Mouse (Mus musculus) midbrain, embryonic 14.5 days (tissue): ENCODE measurements around the gene Wwp2. TPM values are rescaled to one million over a fixed set of nuclear protein-coding genes. Genes with fewer than 3 reads are reported as not detected.

Experiments used
- ATAC-seq: fragments of 200-750 bp; cut with Nextera tagmentation; 2 replicates; pipeline ENCODE4 v1.8.0; 2017; ENCODE audit warnings: moderate number of reproducible peaks, moderate library complexity; ENCODE audit not compliant: low FRiP score, low TSS enrichment
- DNase-seq: peaks from one replicate; pipeline ENCODE4 v3.0.0-alpha.2; 2015
- H3K27ac ChIP-seq: fragments of 300-500 bp; sonication (generic); replicated peaks from 2 replicates; pipeline ENCODE4 v1.5.1; 2014; ENCODE audit warnings: mild to moderate bottlenecking, low read depth, low read length, moderate library complexity
- H3K27me3 ChIP-seq: fragments of 300-500 bp; sonication (generic); 2 replicates; pipeline ENCODE4 v1.6.1; 2014; ENCODE audit warnings: low read length, control low read depth, mixed read lengths; ENCODE audit not compliant: control insufficient read depth, insufficient read depth
- H3K36me3 ChIP-seq: fragments of 300-500 bp; sonication (generic); 2 replicates; pipeline ENCODE4 v1.6.1; 2014; ENCODE audit warnings: low read length, control low read depth; ENCODE audit not compliant: control insufficient read depth, insufficient read depth
- H3K4me1 ChIP-seq: fragments of 300-500 bp; sonication (generic); 2 replicates; pipeline ENCODE4 v1.6.1; 2014; ENCODE audit warnings: mild to moderate bottlenecking, antibody characterized with exemption, low read length, control low read depth; ENCODE audit not compliant: control insufficient read depth, insufficient read depth
- H3K4me2 ChIP-seq: fragments of 300-500 bp; sonication (generic); 2 replicates; pipeline ENCODE4 v1.6.1; 2014; ENCODE audit warnings: mild to moderate bottlenecking, low read length, moderate library complexity
- H3K4me3 ChIP-seq: fragments of 300-500 bp; sonication (generic); replicated peaks from 2 replicates; pipeline ENCODE4 v1.5.1; 2014; ENCODE audit warnings: low read depth, low read length
- H3K9ac ChIP-seq: fragments of 300-500 bp; sonication (generic); replicated peaks from 2 replicates; pipeline ENCODE4 v1.6.1; 2014; ENCODE audit warnings: mild to moderate bottlenecking, low read length, moderate library complexity
- H3K9me3 ChIP-seq: fragments of 300-500 bp; sonication (generic); 2 replicates; pipeline ENCODE4 v1.6.1; 2016; ENCODE audit warnings: low read length, control low read depth, mixed read lengths; ENCODE audit not compliant: control insufficient read depth
- WGBS: fragments of 180-500 bp; shearing (Covaris S2); extraction: QIAGEN DNeasy Blood & Tissue Kit; methylation state at CpG from one replicate; pipeline ENCODE4 v1.1.7; 2014; 5-methylcytosine and 5-hydroxymethylcytosine counted together
- polyA plus RNA-seq: library from polyadenylated mRNA; unstranded; fragments of >200 nt; fragmentation: Nextera tagmentation; extraction: Ambion mirVana; gene quantifications from 2 replicates; pipeline ENCODE4 v1.2.1, GENCODE M21; 2014

The Wwp2 gene
- polyA plus RNA-seq, 1 experiment from 2014 or later = 50.5 TPM

DNA sequence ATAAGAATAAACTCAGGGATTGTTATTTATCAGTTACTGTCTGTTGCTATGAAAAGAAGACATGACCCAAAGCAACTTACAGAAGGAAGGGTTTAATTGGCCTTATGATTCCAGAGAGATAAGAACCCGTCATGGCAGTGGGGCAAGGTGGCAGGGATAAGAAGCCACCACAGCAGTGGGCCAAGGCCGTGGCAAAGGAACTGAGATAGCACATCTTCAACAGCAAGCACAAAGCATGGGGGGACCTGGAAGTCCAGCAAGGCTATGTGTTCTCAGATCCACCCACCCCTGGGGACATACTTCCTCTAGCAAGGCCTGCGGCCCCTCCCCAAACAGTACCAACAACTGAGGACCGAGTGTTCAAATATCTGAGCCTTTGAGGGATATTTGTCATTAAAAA is 141.5 kb downstream of the Wwp2 start:
- H3K9me3 ChIP-seq = no peaks in the 10 kb centered on the region
- H3K27me3 ChIP-seq = no peaks in the 10 kb centered on the region
- DNase-seq (no peak), ATAC-seq (no peak)
- H3K27ac ChIP-seq = peak overlapping the region; percentile 16; the same call in 1 of the 2 replicates
- no peaks in the 10 kb centered on the region for H3K4me1 ChIP-seq
- H3K9ac ChIP-seq = no peak overlapping the region
- H3K4me2 ChIP-seq = no peak overlapping the region
- H3K4me3 ChIP-seq = no peak overlapping the region
- H3K36me3 ChIP-seq = peaks cover 46% of the 10 kb centered on the region
- 88% methylated on average over 4 of the region's 4 CpGs for WGBS

- DNase-seq = no peak
- H3K27me3 ChIP-seq = no peaks in the 10 kb centered on the region
- no peak for ATAC-seq
- no peak overlapping the region for H3K4me2 ChIP-seq
- H3K9me3 ChIP-seq = no peaks in the 10 kb centered on the region
- no peaks in the 10 kb centered on the region for H3K4me1 ChIP-seq
- H3K4me3 ChIP-seq = no peak overlapping the region
- WGBS = 95% methylated on average over 8 of the region's 8 CpGs
- H3K9ac ChIP-seq = no peak overlapping the region
- no peak overlapping the region for H3K27ac ChIP-seq
- H3K36me3 ChIP-seq = peaks cover 51% of the 10 kb centered on the region
Measured at GRCm38 (mm10) chr8:107578132-107578531, 142.0 kb downstream of the Wwp2 start.

DNA sequence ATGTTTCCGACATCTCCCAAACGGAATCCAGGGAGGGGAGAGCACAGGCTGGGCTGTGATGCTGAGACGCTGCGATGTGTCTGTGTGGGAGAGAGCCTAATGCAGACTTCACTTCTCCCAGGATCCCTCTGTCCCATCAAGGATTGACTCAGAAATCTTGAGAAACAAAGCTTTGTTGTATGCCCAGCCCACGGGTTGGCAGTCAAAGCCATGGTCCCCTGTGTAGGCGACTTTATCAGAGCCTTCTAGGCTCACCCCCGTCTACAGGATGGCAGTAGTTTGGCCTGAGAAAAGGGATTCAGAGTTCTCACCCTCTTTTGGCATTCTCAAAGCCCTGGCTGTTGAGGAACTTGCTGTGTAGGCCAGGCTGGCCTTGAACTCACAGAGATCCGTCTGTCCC is 142.4 kb downstream of the Wwp2 start:
- H3K4me3 ChIP-seq = no peak overlapping the region
- no peak overlapping the region for H3K27ac ChIP-seq
- H3K9me3 ChIP-seq = no peaks in the 10 kb centered on the region
- no peaks in the 10 kb centered on the region for H3K27me3 ChIP-seq
- DNase-seq (no peak), ATAC-seq (no peak)
- 85% methylated on average over 8 of the region's 8 CpGs for WGBS
- no peaks in the 10 kb centered on the region for H3K4me1 ChIP-seq
- H3K36me3 ChIP-seq = peaks cover 55% of the 10 kb centered on the region
- H3K9ac ChIP-seq = no peak overlapping the region
- no peak overlapping the region for H3K4me2 ChIP-seq

DNA sequence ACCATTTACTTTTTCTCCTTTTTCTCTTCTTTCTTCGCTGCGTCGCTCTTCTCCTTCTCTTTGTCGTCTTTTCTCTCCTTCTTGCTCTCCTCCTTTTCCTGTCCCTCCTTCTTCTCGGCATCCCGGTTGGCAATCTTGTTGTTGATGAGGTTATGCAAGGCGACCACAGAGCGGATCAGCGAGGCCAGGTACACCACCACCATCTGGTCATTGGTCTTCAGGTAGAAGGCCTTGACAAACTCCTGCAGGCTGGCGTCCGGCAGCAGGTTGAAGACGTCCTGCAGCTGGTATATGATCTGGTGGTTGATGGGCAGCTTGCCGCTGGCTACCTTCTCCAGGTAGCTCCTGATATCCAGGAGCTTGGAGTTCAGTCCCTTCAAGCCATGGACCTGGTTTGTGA is 144.7 kb downstream of the Wwp2 start:
- WGBS = 96% methylated on average over 13 of the region's 13 CpGs
- no peak for ATAC-seq

DNA sequence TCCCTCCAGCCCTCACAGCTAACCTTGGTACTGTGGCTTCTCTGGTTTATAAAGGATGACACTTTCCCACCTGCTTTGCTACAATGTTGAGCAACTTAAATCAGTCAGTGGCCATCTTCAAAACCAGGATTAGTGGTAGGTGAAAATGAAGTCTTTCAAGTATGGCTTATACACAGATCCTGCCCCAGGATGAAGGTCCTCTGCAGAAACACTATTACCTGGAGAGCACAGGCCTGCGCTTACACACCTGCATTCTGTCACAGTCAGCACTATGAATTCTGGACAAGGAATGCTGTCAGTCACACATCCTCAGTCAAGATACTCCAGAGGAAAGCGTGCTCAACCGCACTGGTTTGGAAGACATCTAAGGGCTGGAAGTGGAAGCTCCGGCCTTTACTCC is 145.4 kb downstream of the Wwp2 start:
- WGBS = 97% methylated on average over 4 of the region's 4 CpGs
- Histone ChIP-seq H3K9me3 (no peaks in the 10 kb centered on the region), H3K4me2 (no peak overlapping the region), H3K9ac (no peak overlapping the region), H3K27ac (no peak overlapping the region), H3K36me3 (peaks cover 78% of the 10 kb centered on the region), H3K27me3 (no peaks in the 10 kb centered on the region), H3K4me3 (no peak overlapping the region), H3K4me1 (peaks cover 2% of the 10 kb centered on the region; the same call in 1 of the 2 replicates)
- DNase-seq (no peak), ATAC-seq (no peak)

More for the DNA sequence above, 144.7 kb downstream of the Wwp2 start:
- H3K9ac ChIP-seq = no peak overlapping the region
- no peaks in the 10 kb centered on the region for H3K4me1 ChIP-seq
- no peak overlapping the region for H3K4me2 ChIP-seq
- no peak overlapping the region for H3K4me3 ChIP-seq
- H3K27me3 ChIP-seq = no peaks in the 10 kb centered on the region
- no peak overlapping the region for H3K27ac ChIP-seq
- peaks cover 76% of the 10 kb centered on the region for H3K36me3 ChIP-seq
- DNase-seq = no peak
- no peaks in the 10 kb centered on the region for H3K9me3 ChIP-seq

DNA sequence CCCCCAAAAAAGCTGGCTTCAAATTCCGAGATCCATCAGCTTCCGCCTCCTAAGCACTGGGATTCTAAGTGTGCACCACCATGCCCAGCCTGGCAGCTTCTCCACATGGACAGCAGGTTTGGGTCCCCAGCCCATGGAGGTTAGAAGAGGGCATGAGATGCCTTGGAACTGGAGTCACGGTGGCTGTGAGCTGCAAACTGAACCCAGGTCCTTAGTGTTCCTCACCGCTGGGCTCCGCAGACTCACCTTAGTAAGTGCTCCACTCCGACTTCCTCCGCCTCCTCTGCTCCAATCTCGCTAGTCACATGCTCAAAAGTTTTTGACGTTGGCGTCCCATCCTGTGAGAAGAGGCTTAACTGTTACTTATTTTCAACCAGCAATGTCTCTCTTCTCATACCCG is 146.0 kb downstream of the Wwp2 start:
- ATAC-seq = no peak
- no peak for DNase-seq
- Histone ChIP-seq H3K9me3 (no peaks in the 10 kb centered on the region), H3K27me3 (no peaks in the 10 kb centered on the region), H3K27ac (no peak overlapping the region), H3K4me1 (peaks cover 4% of the 10 kb centered on the region; the same call in 1 of the 2 replicates), H3K36me3 (peaks cover 78% of the 10 kb centered on the region), H3K4me3 (no peak overlapping the region), H3K9ac (no peak overlapping the region), H3K4me2 (no peak overlapping the region)
- 96% methylated on average over 11 of the region's 11 CpGs for WGBS

DNA sequence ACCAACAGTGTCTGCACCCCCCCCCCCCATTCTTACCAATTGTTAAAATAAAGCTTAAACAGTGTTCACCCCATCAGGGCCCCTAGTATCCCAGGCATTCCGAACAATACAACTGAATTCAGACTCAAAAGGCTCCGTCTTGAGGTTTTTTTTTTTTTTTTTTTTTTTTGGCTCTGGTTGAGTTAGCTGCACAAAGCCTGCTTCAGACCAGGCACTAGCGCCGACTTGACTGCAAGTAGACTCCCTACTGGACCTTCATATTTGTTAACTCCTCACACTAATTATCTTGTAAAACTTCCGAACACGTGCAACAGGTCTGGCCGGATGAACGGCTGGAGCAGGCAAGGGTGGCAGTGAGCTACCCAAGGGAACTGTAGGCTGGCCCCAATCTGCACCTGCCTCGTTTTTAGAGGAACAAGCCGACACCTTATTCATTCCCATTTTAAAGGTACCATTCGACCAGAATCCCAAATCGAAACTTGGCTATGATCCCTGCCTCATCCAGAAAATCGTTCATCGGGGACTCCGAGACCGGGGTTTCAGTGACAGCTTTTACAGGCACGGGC is 151.3 kb downstream of the Wwp2 start:
- Histone ChIP-seq H3K4me1 (peaks cover 4% of the 10 kb centered on the region; the same call in 1 of the 2 replicates), H3K27ac (peak overlapping the region; percentile 89), H3K9me3 (no peaks in the 10 kb centered on the region), H3K9ac (peak overlapping the region; percentile 92), H3K4me3 (peak overlapping the region; percentile 93), H3K36me3 (peaks cover 33% of the 10 kb centered on the region), H3K27me3 (no peaks in the 10 kb centered on the region), H3K4me2 (peak overlapping the region; percentile 90)
- ATAC-seq = no peak
- DNase-seq = peak; percentile 21
- 1% methylated on average over 17 of the region's 17 CpGs for WGBS

DNA sequence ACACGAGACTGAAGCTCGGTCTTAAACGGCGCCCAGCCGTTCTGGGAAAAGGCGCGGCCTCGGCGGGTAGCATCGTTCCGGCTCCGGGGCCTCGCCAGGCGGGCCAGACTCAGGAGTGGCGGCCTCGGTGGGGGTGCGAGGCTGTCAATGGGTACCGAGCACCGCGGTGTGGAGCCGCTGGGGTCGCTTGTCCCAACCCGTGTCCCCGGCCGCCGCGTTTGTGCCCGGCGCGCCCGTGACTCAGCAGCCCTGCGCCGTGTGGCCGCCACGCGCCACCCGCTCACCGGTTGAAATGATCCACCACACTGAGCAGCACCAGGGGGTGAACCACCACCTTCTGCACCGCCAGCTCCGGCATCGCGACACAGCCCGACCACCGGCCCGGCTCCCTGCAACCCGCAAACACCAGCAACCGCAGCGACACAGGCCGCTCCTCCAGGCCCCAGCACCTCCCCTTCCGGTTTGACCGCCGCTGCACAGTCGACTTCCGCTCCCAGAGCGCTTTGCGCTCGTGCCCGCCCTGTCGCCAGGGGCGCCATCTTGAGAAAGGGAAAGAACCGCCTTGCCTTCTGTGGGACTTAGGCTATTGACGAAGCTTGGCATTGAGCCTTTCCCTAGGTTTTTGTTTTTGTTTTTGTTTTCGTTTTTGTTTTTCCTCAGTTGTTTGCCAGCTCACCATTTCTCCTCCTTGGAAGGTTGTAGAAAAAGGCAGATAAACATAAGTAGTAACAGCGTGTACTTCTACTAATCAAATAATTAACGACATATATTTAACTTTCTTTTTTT is 152.0 kb downstream of the Wwp2 start, which contains the start of gene Psmd7:
TSS of gene Psmd7 (minus strand) at position 470 of the 786 bp plus-strand sequence.
- peaks cover 26% of the 10 kb centered on the region for H3K36me3 ChIP-seq
- 2% methylated on average over 65 of the region's 65 CpGs for WGBS

More for the DNA sequence above, 152.0 kb downstream of the Wwp2 start, which contains the start of gene Psmd7:
- H3K27ac ChIP-seq = peak within 1 kb of the TSS; percentile 89
- H3K4me3 ChIP-seq = peak within 1 kb of the TSS; percentile 93
- no peaks in the 10 kb centered on the region for H3K27me3 ChIP-seq
- peaks cover 4% of the 10 kb centered on the region; the same call in 1 of the 2 replicates for H3K4me1 ChIP-seq
- H3K4me2 ChIP-seq = peak within 1 kb of the TSS; percentile 90
- DNase-seq (peak; percentile 98), ATAC-seq (peak; percentile 95)
- peak within 1 kb of the TSS; percentile 92 for H3K9ac ChIP-seq
- no peaks in the 10 kb centered on the region for H3K9me3 ChIP-seq
